ENCODE assay signal across 24 mouse cellular contexts in the genomic region with DNA sequence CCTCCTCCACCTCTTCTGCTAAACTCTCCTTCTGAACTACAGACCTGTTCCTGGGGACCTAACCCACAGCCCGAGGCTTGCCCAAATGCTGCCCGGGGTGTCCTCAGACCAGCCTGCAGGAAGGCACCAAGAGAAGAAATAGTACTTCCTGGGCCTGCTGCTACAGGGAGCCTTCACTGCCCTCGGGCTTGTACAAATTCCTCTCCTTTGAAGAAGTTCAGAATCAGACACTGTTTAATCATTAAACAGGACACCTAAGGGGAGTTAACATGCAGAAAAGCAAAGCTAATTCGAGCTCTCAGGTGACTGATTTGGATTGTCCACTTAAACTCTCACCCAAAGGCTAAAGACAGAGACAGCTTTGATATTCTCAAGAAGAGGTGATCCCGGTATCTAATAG.
DNase-seq lines count a peak whose midpoint lies in the region; ATAC-seq and TF ChIP-seq lines count a peak whose summit lies in the region.
"Had no signal": no experiment of that assay in that cellular context is flagged by ENCODE, and none has a peak within 500 bp of the region (broad histone marks: within the 10 kb centered on the region; RNA-seq: fewer than 3 reads in every experiment).

No protein-coding gene starts in this region.

- H3K4me1 ChIP-seq in lung, embryonic 16.5 days (replicated peaks; ENCODE audit: control insufficient read depth, insufficient read depth, low read length), result 0 out of 2 replicates have a peak, but pooled peaks cover 4% of the 10 kb centered on the region
- no peaks in the 10 kb centered on the region for H3K4me1 ChIP-seq in lung, postnatal 0 days (ENCODE audit: insufficient read depth, low read depth, low read length)
- H3K4me1 ChIP-seq in hindbrain, embryonic 13.5 days (replicated peaks), result no peaks in the 10 kb centered on the region
- H3K4me1 ChIP-seq: embryonic facial prominence, embryonic 15.5 days; heart, embryonic 15.5 days had no signal

- TF ChIP-seq CTCF in lung, postnatal 0 days (IDR thresholded peaks at IDR 0.05), result no peak

- TF ChIP-seq EP300 in lung, postnatal 0 days (IDR thresholded peaks at IDR 0.05), result no peak

- H3K4me3 ChIP-seq in lung, embryonic 16.5 days (ENCODE audit: low read length), result no peak overlapping the region
- no peak overlapping the region for H3K4me3 ChIP-seq in lung, postnatal 0 days (ENCODE audit: low read depth, low read length)
- no peak overlapping the region for H3K4me3 ChIP-seq in hindbrain, embryonic 13.5 days
- H3K4me3 ChIP-seq: embryonic facial prominence, embryonic 15.5 days; erythroblast, embryonic 14.5 days; forebrain, embryonic 10.5 days; heart, adult 2 months; heart, embryonic 15.5 days had no signal

- H3K4me2 ChIP-seq in lung, embryonic 16.5 days (ENCODE audit: low read depth, low read length), result no peak overlapping the region
- H3K4me2 ChIP-seq in lung, postnatal 0 days (replicated peaks; ENCODE audit: low read depth, low read length), result no peak overlapping the region
- H3K4me2 ChIP-seq in hindbrain, embryonic 13.5 days, result no peak overlapping the region
- H3K4me2 ChIP-seq: embryonic facial prominence, embryonic 15.5 days; heart, embryonic 11.5 days; heart, embryonic 15.5 days had no signal

- H3K27ac ChIP-seq in lung, embryonic 16.5 days (ENCODE audit: low read length), result 0 out of 2 replicates have a peak overlapping the region, but pooled peaks have one; percentile 16
- H3K27ac ChIP-seq in lung, postnatal 0 days (ENCODE audit: low read length), result no peak overlapping the region
- no peak overlapping the region for H3K27ac ChIP-seq in hindbrain, embryonic 13.5 days
- H3K27ac ChIP-seq: embryonic facial prominence, embryonic 15.5 days; forebrain, embryonic 10.5 days; heart, adult 2 months; heart, embryonic 15.5 days had no signal

- ATAC-seq in lung, embryonic 16.5 days (ENCODE audit: low read depth), result no peak
- no peak for ATAC-seq in lung, postnatal 0 days
- no peak for ATAC-seq in hindbrain, embryonic 13.5 days (ENCODE audit: low FRiP score)
- ATAC-seq: CD4-positive, CD25-positive, alpha-beta regulatory T cell, adult 4 months; forebrain, embryonic 14.5 days had no signal

- no peaks in the 10 kb centered on the region for H3K36me3 ChIP-seq in lung, embryonic 16.5 days (ENCODE audit: control insufficient read depth, insufficient read depth, low read length)
- no peaks in the 10 kb centered on the region for H3K36me3 ChIP-seq in lung, postnatal 0 days (ENCODE audit: insufficient read depth, low read length)
- no peaks in the 10 kb centered on the region for H3K36me3 ChIP-seq in hindbrain, embryonic 13.5 days
- H3K36me3 ChIP-seq: embryonic facial prominence, embryonic 15.5 days; forebrain, embryonic 10.5 days; G1E; heart, embryonic 15.5 days had no signal

- WGBS in lung, embryonic 16.5 days, result 45% methylated on average over 5 of the region's 5 CpGs
- 32% methylated on average over 5 of the region's 5 CpGs for WGBS in lung, postnatal 0 days
- WGBS in hindbrain, embryonic 13.5 days, result 75% methylated on average over 5 of the region's 5 CpGs

- peak; percentile 0 for DNase-seq in gastrocnemius, adult 18-20 months (ENCODE audit: low spot score)
- DNase-seq in gastrocnemius, postnatal 10 days, result no peak
- no peak for DNase-seq in lung, postnatal 0 days (ENCODE audit: low spot score)
- DNase-seq in kidney, postnatal 14 days, result peak; percentile 23
- no peak for DNase-seq in frontal cortex, postnatal 36 days (ENCODE audit: low spot score in 2 of 2)
- DNase-seq: adrenal gland, adult 8-10 months; adrenal gland, postnatal 36 days; B cell, adult 2 months; cerebellum, adult 8-10 months; cerebellum, postnatal 14 days; embryo, embryonic 11 days; gastrocnemius, postnatal 14 days; heart, adult 2 months; heart, postnatal 14 days had no signal

- no peaks in the 10 kb centered on the region for H3K9me3 ChIP-seq in lung, embryonic 16.5 days (ENCODE audit: control insufficient read depth, low read length)
- H3K9me3 ChIP-seq in lung, postnatal 0 days (ENCODE audit: low read length), result no peaks in the 10 kb centered on the region
- H3K9me3 ChIP-seq in hindbrain, embryonic 13.5 days, result no peaks in the 10 kb centered on the region
- H3K9me3 ChIP-seq: embryonic facial prominence, embryonic 15.5 days; forebrain, embryonic 10.5 days; heart, embryonic 15.5 days had no signal

- H3K9ac ChIP-seq in lung, embryonic 16.5 days (ENCODE audit: low read length), result no peak overlapping the region
- H3K9ac ChIP-seq in lung, postnatal 0 days (replicated peaks; ENCODE audit: low read depth), result no peak overlapping the region
- H3K9ac ChIP-seq in hindbrain, embryonic 13.5 days, result no peak overlapping the region
- H3K9ac ChIP-seq: embryonic facial prominence, embryonic 15.5 days; heart, embryonic 15.5 days had no signal

- no peaks in the 10 kb centered on the region for H3K27me3 ChIP-seq in lung, embryonic 16.5 days (ENCODE audit: control insufficient read depth, insufficient read depth, low read depth, low read length)
- H3K27me3 ChIP-seq in lung, postnatal 0 days (replicated peaks; ENCODE audit: insufficient read depth, low read length), result no peaks in the 10 kb centered on the region
- no peaks in the 10 kb centered on the region for H3K27me3 ChIP-seq in hindbrain, embryonic 13.5 days
- H3K27me3 ChIP-seq: embryonic facial prominence, embryonic 15.5 days; heart, embryonic 15.5 days had no signal

Comparison
In these comparisons a context has a peak if more than half of its experiments do, and no peak if none do; other contexts are left out.
1. DNase-seq: peak in gastrocnemius, adult 18-20 months (single experiment) and kidney, postnatal 14 days (single experiment); none in gastrocnemius, postnatal 10 days (single experiment), lung, postnatal 0 days (single experiment) and frontal cortex, postnatal 36 days (0 of 2).